Mouse (Mus musculus): ENCODE data around the gene Shisa5. TPM values are rescaled to one million over a fixed set of nuclear protein-coding genes. Genes with fewer than 3 reads are reported as not detected.

The Shisa5 gene
- total RNA-seq (2021) = 10 to 100 TPM; 31.4 to 55.0 TPM
- long read RNA-seq, experiment 1, transcript Shisa5-201 (6 exons, 1,834 nt) = major isoform, 37 of 51 reads
- long read RNA-seq, experiment 1, transcript Shisa5-202 (6 exons, 1,910 nt) = minor isoform, 13 of 51 reads
- long read RNA-seq, experiment 1, partial matches to known transcripts = 0 of 51 reads
- long read RNA-seq, experiment 1, other reads (novel, unspliced or antisense) = 1 of 51 reads
- long read RNA-seq, experiment 2, transcript Shisa5-201 (6 exons, 1,834 nt) = major isoform, 13 of 33 reads
- long read RNA-seq, experiment 2, partial matches to known transcripts = 1 of 33 reads
- long read RNA-seq, experiment 2, other reads (novel, unspliced or antisense) = 9 of 33 reads

DNA sequence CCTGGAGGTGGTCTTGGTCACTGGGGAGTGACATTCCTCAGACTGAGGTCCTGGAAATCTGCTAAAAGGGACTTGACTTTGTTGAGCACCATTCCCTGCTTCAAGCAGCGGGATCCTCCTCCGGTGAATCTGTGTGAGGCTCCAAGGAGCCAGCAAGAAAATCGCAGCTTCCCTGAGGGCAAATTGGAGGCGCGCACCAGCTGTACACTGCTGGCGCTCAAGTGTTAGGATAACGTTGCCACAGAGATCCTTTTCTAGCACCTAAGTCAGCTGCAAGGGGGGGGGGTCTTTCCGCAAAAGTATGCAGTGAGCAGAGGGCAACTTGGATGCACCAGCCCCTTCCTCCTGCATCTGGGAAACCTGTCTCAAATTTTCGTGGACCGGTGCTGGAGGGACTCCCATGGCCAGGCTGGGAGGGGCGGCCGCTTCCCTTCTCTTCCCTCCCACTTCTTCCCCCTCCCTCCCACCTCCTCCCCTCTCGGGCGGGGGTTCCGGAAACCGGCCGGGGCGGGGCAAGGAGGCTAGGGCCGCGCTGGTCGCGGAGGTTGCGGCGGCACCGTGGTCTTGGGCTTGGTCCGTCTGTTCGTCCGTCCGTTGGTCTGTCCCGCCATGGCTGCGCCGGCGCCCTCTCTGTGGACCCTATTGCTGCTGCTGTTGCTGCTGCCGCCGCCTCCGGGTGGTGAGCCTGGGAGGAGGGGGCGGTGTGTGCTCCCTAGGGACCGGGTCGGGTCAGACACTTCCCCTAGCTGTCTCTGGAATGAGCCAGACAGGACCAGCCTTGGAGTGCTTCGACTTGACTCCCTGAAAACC is at the start of gene Shisa5:
Gene Shisa5, plus strand, starts transcription at position 480 of the 810 bp plus-strand sequence.
- peak; percentile 92 for DNase-seq

DNA sequence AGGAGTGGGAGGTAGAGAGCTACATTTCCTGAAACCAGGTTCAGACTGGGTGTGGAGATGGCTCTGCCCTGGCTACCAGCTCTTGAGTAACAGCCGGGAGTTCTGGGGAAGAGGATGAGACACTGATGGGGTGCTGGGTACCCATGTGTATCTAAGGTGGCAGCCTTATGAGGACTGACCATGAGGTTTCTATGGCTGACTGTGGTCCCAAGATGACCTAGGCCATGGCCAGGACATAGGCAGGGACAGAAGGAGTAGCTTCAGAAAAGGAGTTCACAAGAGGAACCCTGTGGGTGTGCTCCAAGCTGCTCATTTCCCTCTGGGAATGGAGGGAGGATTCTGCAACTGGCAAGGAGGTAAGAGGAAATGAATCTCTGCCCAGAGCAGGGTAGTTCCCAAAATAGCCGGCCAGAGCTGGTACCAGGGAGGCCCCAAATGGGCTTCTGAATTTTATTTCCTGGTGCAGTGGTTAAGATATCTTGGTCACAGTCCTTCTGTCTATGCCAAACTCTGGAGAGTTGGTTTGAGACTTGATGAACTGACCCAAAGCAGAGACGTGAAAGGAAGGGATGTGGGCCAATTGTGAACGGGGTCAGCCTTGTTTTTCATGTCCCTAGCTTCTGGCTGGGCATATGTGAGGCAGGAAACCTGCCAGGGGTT is 48.4 kb upstream of the Shisa5 start:
- DNase-seq = peak; percentile 57 to 67

DNA sequence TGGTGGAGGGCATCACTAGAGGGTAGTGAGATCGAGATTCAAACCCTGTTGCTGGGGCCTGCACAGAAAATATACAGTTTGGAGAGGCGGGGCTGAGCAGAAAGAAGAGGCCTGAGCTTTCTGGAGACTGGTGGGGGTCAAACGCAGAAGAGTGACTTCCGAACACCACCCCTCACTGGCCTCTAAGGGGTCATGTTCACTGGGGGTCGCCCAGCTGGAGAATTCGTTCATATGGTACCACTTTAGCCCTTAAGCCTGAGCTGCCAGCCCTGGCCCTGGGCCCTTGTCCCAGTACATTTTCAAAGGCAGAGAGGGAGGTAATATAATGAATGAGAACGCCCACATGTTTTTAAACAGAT is 47.9 kb upstream of the Shisa5 start:
- no peak for DNase-seq

DNA sequence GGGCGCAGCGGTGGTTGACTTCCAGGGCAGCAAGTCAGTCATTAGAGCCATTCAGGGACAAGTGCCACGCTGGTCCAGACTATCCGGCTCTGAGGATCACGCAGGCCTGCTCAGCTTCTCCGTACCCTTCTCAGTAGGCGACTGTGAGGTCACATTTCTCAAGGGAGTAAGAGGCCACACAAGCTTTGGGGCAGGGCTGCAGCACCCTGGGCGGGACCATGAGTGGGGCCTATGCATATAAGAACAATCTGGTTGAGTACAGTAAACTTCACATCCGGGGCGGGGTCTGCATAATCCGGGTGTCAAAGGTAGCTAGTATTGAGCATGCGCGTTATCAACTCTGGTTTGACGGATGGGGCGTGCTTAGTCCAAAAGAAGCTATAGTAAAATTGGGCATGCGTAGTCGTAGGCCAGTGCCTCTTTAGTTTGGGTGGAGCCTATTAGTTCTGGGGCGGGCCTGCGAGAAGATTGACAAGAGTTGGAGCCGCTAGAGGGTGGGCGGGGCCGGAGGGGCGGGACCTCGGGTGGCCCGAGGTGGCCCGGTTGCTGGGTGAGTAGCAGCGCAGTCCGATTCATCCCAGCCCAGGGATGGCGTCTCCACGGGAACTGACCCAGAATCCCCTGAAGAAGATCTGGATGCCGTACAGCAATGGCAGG is 46.8 kb upstream of the Shisa5 start, which contains the start of gene Pfkfb4:
Gene Pfkfb4, plus strand, starts transcription at position 351 of the 657 bp plus-strand sequence.
- DNase-seq = peak; percentile 98 to 99

DNA sequence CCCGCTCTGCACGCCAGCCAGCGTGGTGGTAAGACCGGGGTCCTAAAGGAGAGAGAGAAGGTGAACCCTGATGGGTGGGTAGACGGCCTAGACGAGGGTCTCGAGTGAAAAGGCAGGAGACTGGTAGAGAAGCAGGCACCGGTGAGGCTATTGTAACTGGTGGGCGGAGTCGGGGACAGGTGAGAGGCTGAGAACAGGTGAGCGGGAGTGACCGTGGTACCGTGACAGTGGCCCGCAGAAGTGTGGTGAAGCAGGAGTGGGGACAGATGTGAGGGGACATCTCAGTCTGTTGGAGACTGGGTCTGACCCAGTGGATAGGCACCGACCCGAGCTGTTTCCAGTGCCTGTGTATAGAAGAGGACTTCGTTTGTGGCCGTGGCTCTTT is 46.3 kb upstream of the Shisa5 start:
- no peak for DNase-seq

DNA sequence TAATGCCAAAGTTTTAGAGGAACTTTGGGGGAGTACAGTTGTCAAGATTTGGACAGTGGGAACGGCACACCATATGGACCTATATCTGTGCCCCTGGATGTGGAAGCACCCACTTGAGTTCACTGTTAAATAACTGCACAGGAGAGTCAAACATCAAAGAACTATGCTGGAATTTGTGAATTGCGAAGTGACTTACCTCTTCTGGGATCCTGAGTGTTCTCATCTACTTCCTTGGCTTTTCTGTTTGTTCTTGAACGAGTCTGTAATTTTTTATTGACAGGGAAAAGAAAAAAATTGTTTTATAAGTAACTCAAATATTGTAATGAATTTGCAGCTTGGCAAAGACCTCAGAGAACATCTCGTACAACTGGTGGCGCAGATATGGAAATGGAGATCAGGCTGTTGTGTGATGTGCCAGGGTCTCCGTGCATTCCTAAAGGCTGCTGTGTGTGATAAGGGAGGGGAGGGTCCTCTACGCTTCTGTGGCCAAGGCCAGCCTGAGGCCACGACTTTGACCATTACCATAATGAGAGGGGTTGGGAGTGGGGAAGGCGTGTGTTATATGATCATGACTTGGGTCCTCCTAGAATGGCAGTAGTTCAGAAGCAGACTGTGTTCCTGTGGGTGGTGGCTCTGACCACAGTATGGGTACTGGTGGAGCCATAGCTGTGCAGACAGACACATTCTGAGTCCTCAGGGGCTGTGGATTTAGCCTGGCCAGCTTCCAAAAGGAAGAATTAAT is 45.6 kb upstream of the Shisa5 start:
- DNase-seq = no peak

DNA sequence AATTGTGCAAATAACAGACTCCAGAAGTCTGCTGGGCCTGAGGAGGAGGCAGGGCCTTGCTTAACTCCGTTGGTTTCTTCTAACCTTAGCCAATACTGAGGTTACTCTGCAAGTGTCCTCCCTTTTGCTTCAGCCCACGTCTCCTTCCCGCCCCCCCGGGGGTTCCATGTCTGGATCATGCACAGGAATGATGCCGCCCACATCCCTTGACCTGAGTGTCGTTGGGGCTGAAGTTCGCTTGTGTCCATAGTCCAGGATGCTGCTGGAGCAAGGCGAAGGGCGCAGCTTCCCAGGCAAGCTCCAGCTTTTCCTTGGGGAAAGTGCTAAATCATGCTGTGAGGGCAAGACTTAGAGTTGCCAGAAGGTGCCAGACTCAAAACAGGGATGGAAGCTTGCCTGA is 42.0 kb upstream of the Shisa5 start:
- DNase-seq = no peak

DNA sequence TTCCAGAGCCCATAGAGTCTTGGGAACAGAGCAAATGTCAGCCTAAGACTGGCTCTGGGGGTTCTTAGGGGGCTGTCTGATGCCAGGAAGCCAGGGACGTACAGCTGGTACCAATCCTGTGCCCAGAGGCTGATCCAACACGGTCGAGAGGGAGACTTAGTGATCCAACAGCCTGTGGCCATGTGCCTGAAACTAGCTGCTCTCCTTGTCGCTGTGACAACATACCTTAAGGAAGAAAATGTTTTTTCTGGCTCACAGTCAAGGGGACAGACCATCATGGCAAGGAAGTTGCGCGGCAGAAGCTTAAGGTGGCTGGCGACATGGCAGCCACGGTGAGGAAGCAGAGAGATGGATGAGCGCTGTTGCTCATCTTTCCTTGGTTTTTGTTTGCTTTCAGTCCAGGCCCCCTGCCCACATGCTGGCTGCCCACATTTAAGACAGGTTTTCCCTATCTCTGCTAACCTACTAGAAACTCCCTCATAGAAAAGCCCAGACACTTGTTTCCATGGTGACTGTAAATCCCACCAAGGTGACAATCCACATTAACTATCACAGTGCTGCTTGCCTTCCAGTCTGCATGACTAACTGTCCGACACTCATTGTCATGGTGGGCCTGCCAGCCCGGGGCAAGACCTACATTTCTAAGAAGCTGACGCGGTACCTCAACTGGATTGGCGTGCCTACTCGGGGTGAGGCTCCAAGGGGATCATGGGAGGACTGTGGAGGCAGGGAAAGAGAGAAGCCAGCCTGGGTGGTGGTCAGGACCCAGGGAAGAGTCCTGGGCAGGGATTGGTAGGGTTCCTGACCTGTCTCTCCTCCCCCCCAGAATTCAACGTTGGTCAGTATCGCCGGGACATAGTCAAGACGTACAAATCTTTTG is 39.8 kb upstream of the Shisa5 start:
- no peak for DNase-seq

DNA sequence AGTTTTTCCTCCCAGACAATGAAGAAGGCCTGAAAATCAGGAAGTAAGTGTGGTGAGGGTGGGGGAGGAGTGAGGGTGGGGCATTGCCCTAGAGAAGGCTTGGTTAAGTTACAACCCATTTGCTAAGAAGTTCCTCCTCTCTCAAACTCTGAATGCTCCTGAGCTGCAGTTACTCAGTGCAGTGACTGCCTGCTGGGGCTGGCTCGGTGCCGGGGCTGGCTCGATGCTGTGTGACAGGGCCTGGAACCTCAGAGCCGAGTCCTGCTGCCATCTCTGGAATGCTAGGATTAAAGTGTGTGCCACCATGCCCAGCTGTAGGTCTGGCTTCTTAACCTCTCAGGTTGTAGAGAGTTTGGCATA is 39.2 kb upstream of the Shisa5 start:
- DNase-seq = peak in 1 of 2 experiments; percentile 30

DNA sequence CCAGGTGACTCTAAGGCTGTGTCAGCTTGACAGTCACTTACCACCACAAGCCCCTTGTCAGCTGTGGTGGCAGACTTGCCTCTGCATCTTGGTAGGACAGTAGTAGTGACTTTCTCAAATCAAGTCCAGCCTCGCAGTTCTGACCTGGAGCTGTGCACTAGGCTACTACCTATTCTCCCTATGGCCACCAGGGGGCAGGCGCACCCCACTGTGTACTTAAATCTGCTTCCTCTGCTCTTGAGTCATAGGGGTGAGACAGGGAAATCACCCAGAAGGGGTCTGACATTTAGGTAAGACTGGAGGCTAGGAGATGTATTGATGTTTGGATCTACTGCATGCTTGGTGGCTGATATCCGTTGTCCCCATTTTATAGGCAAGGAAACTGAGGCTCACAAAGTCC is 37.6 kb upstream of the Shisa5 start:
- peak; percentile 72 to 75 for DNase-seq

DNA sequence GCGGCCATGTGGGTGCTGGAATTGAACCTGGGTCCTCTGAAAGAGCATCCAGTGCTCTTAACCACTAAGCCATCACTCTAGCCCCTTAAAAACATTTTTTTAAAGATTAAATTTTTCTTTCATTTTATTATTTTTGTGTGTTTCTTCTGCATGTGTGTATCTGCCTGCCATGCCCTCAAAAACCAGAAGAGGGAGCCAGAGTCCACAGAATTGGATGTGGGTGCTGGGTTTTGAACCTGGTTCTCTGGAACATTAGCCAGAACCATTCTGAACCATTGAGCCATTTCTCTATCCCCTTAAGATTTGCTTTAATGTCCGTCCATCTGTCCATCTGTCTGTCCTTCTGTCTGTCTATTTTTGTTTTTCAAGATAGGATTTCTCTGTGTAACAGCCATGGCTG is 35.2 kb upstream of the Shisa5 start:
- peak; percentile 41 to 77 for DNase-seq

DNA sequence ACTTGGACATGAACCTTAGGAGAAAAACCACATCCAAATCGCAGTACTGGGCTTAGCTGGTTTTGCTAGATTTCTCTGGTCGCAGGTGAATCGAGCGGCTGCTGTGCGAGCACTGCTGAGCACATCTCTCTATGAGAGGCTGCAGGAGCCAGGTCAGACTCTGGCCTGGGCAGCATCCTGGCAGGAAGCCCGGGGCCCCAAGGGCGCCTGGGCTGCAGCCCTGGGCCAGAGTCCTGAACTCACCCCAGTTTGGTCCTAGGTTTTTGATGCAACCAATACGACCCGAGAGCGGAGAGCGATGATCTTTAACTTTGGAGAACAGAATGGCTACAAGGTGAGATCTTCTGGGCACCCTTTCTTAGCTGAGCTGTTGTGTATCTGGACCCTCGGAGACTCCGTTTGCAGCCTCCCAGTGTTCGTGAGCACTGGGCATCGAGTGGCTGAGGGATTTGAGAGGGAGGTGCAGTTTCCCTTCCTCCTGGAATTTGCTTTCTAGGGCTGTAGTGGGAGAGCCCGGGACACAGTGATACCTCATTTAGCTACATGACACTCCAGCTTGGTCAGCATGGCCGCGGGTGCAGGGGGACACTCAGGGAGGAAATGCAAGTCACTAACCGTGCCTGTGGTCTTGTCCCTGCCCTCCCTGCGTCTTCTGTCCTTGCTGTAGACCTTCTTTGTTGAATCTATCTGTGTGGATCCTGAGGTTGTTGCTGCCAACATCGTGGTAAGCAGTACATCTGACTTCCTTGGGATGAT is 31.2 kb upstream of the Shisa5 start:
- no peak for DNase-seq

DNA sequence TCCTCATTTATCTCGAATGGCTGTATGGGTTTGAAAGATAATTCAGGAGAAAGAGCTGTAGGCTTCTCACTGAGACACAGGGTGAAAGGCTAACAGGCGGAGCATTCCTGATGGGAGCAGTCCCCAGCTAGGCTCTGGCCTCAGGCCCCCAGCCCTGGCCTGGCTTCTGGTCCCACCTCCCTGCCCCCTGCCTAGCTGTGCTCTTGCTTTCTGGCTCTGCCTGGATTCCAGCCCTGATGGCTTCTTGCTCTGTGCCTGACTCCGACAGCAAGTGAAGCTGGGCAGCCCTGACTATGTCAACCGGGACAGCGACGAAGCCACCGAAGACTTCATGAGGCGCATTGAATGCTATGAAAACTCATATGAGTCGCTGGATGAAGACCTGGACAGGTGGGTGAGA is 30.3 kb upstream of the Shisa5 start:
- no peak for DNase-seq

DNA sequence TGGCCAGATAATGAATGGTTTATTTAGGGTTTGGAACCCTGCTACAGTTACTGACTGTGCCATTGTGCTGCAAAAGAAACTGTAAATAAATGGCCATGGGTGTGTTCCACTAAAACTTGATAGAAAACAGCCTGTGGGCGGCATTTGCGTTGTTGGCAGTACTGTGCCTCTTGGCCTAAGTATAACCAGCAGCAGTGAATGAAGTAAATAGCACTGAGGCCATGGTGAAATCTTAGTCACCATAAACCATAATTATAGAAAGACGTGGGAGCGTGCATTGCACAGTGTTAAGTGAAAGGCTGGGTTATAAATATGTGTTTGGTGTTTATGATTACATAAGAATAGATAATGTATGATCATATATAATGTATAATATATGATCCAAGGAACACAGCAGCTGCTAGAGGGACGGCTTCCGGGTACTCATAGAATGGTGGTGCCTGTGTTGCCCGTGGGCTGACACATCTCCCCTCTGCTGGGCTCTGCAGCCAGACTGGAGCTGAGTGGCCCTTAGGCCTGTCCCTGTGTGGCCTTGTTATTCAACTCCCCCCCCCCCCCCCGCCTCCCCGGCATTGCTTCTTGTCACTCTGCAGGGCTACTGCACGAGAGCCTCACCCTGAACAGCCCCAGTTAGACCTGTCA is 29.2 kb upstream of the Shisa5 start:
- no peak for DNase-seq

DNA sequence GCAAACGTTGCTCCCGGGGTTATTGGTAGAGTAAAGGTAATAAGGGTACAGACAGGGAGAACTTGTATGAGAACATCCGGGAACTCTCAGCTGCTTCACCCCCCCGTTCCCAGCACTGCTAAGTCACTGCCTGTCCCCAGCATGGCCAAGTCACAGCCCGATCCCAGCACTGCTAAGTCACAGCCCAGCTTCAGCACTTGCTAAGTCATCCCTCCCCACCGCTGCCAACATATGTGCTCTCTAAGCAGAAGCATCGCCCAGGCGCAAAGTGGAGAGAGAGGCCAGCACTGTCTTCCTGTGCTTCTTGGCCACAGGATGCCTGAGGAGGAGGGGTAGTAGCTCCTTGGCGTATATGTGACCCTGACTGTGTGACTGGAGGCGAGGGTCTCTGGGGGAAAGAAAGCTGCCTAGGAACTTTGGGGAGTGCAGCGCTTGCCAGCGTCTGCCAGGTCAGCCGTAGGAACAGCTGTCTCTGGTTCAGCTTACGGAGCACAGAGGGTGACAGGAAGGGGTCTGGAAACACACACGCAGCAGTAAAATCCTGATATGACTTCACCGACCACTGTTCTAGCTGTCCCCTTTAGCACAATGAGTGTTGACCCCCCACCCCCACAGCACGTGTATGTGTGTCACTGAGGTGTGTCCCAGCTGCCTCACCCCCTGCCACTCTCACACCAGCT is 28.6 kb upstream of the Shisa5 start:
- DNase-seq = peak; percentile 63 to 71

DNA sequence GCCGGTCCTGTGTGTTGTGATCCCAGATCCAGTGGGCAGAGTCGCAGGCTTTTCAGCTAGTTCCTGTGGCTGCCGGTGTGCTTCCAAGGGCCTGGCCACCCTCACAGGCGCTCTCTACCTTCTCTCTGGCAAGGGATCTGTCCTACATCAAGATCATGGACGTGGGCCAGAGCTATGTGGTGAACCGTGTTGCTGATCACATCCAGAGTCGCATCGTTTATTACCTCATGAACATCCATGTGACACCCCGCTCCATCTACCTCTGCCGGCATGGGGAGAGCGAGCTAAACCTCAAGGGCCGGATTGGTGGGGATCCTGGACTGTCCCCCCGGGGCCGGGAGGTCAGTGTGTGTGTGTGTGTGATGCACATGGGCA is 28.1 kb upstream of the Shisa5 start:
- DNase-seq = no peak

DNA sequence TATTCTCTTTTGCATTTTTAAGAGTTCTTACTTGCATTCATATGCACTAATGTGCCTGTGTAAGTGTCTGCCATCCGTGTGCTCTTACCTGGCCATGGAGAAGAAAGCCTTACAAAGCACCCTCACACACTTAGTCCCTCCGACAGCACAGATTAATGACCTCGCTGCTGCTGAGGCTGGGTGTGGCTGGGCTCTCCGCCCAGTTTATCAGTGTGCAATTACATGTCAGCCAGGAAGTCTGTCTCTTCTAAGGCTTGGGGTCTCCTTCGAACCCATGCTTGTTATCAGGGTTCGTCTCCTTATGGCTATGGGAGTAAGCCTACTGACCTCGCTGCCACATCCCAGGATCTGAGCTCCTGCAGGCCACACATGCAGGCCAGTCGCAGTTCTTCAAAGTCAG is 23.0 kb upstream of the Shisa5 start:
- no peak for DNase-seq

DNA sequence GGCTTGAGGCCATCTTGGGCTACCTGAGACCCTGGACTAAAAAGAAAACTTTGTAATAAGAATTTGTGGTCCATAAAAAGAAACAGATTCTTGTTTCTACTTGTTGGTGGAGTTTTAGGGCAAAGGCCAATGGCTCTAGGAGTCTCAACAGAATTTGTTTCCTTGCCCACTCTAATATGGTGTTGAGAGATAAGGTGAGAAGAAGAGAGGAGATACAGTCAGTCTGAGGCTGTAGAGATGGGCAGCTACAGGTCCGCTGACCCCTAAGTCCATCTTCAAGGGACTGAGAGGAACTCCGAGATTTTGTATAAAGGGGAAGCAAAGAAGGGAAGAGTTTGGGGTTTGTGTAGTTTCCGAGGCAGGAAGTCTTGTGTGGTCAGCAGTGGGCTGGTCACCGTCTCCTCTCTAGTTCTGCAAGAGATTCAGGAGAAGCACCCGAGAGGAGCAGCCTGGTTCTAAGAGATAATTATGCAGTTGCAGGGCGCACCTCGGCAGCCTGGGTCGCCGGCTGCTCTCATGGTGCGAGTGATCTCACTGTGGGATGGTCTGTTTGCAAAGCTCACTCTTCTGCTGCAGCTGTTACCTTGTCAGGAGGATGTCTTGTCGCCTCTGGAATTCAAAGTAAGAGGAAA is 21.3 kb upstream of the Shisa5 start:
- DNase-seq = peak in 1 of 2 experiments; percentile 47
